Mouse (Mus musculus): Measurements from ENCODE around the gene Ddx6. TPM values are rescaled to one million over a fixed set of nuclear protein-coding genes. Genes with fewer than 3 reads are reported as not detected.

The Ddx6 gene
- polyA plus RNA-seq, 1 experiment from 2014 or later = 10.9 TPM

Other genes with a start within 250 kb of the Ddx6 start
- gene Vps11, start 243.2 kb upstream of the Ddx6 start, polyA plus RNA-seq (2015; fragmentation: Nextera tagmentation; extraction: Ambion mirVana) = 17.3 and 20.9 TPM in 2 replicates
- 14.3 and 18.1 TPM in 2 replicates for gene Hyou1, start 225.4 kb upstream of the Ddx6 start, polyA plus RNA-seq (2015; fragmentation: Nextera tagmentation; extraction: Ambion mirVana)
- 31.4 and 33.8 TPM in 2 replicates for gene Slc37a4, start 208.0 kb upstream of the Ddx6 start, polyA plus RNA-seq (2015; fragmentation: Nextera tagmentation; extraction: Ambion mirVana)
- 902 and 1,114 TPM in 2 replicates for gene Rps25, start 197.8 kb upstream of the Ddx6 start, polyA plus RNA-seq (2015; fragmentation: Nextera tagmentation; extraction: Ambion mirVana)
- 78.6 and 87.4 TPM in 2 replicates for gene Trappc4, start 197.3 kb upstream of the Ddx6 start, polyA plus RNA-seq (2015; fragmentation: Nextera tagmentation; extraction: Ambion mirVana)
- gene Ccdc84, start 186.3 kb upstream of the Ddx6 start, polyA plus RNA-seq (2015; fragmentation: Nextera tagmentation; extraction: Ambion mirVana) = 18.3 and 23.5 TPM in 2 replicates
- not detected in 2 replicates for gene Foxr1, start 163.8 kb upstream of the Ddx6 start, polyA plus RNA-seq (2015; fragmentation: Nextera tagmentation; extraction: Ambion mirVana)
- 0.63 TPM in 1 of 2 replicates, not detected in the other for gene Upk2, start 149.9 kb upstream of the Ddx6 start, polyA plus RNA-seq (2015; fragmentation: Nextera tagmentation; extraction: Ambion mirVana)
- gene Bcl9l, start 122.1 kb upstream of the Ddx6 start, polyA plus RNA-seq (2015; fragmentation: Nextera tagmentation; extraction: Ambion mirVana) = 9.1 and 12.6 TPM in 2 replicates
- 0.05 and 0.23 TPM in 2 replicates for gene Cxcr5, start 43.0 kb upstream of the Ddx6 start, polyA plus RNA-seq (2015; fragmentation: Nextera tagmentation; extraction: Ambion mirVana)
- not detected in 2 replicates for gene Treh, start 68.3 kb downstream of the Ddx6 start, polyA plus RNA-seq (2015; fragmentation: Nextera tagmentation; extraction: Ambion mirVana)
- 23.7 and 31.3 TPM in 2 replicates for gene Phldb1, start 130.3 kb downstream of the Ddx6 start, polyA plus RNA-seq (2015; fragmentation: Nextera tagmentation; extraction: Ambion mirVana)
- 106 and 125 TPM in 2 replicates for gene Arcn1, start 163.0 kb downstream of the Ddx6 start, polyA plus RNA-seq (2015; fragmentation: Nextera tagmentation; extraction: Ambion mirVana)
- 54.3 and 66.6 TPM in 2 replicates for gene Ift46, start 163.0 kb downstream of the Ddx6 start, polyA plus RNA-seq (2015; fragmentation: Nextera tagmentation; extraction: Ambion mirVana)
- 2.1 and 2.8 TPM in 2 replicates for gene Tmem25, start 194.4 kb downstream of the Ddx6 start, polyA plus RNA-seq (2015; fragmentation: Nextera tagmentation; extraction: Ambion mirVana)
- gene Ttc36, start 198.2 kb downstream of the Ddx6 start, polyA plus RNA-seq (2015; fragmentation: Nextera tagmentation; extraction: Ambion mirVana) = 0.30 and 1.1 TPM in 2 replicates